Mouse (Mus musculus) liver, embryonic 11.5 days (tissue): ENCODE results near the gene Irgc1. TPM values are rescaled to one million over a fixed set of nuclear protein-coding genes. Genes with fewer than 3 reads are reported as not detected.

ENCODE experiments used
- ATAC-seq: fragments of 200-750 bp; cut with Nextera tagmentation; replicated peaks from 2 replicates; pipeline ENCODE4 v1.8.0; 2017; ENCODE audit warnings: moderate number of reproducible peaks, mild to moderate bottlenecking, moderate TSS enrichment, moderate library complexity; ENCODE audit not compliant: low FRiP score
- DNase-seq: peaks from one replicate; pipeline ENCODE4 v3.0.0-alpha.2; 2017; ENCODE audit warnings: low spot score
- H3K27ac ChIP-seq: fragments of 300-500 bp; sonication (generic); 2 replicates; pipeline ENCODE4 v1.5.1; 2014; ENCODE audit warnings: mild to moderate bottlenecking, low read depth, low read length, control low read depth
- H3K27me3 ChIP-seq: fragments of 300-500 bp; sonication (generic); replicated peaks from 2 replicates; pipeline ENCODE4 v1.6.1; 2014; ENCODE audit warnings: low read length, mixed read lengths; ENCODE audit not compliant: control insufficient read depth, insufficient read depth
- H3K36me3 ChIP-seq: fragments of 300-500 bp; sonication (generic); 2 replicates; pipeline ENCODE4 v1.6.1; 2014; ENCODE audit warnings: mild to moderate bottlenecking, low read length, moderate library complexity, mixed read lengths; ENCODE audit not compliant: control insufficient read depth, insufficient read depth
- H3K4me1 ChIP-seq: fragments of 300-500 bp; sonication (generic); replicated peaks from 2 replicates; pipeline ENCODE4 v1.6.1; 2014; ENCODE audit warnings: low read length, mixed read lengths; ENCODE audit not compliant: control insufficient read depth, insufficient read depth
- H3K4me2 ChIP-seq: fragments of 300-500 bp; sonication (generic); 2 replicates; pipeline ENCODE4 v1.6.1; 2014; ENCODE audit warnings: mild to moderate bottlenecking, control low read depth, moderate library complexity
- H3K4me3 ChIP-seq: fragments of 300-500 bp; sonication (generic); 2 replicates; pipeline ENCODE4 v1.5.1; 2014; ENCODE audit warnings: low read depth, low read length, control low read depth
- H3K9ac ChIP-seq: fragments of 300-500 bp; sonication (generic); 2 replicates; pipeline ENCODE4 v1.6.1; 2014; ENCODE audit warnings: low read depth, low read length, control low read depth
- H3K9me3 ChIP-seq: fragments of 300-500 bp; sonication (generic); 2 replicates; pipeline ENCODE4 v1.6.1; 2016; ENCODE audit warnings: low read length, inconsistent platforms, mixed read lengths; ENCODE audit not compliant: control insufficient read depth
- WGBS: fragments of 180-500 bp; shearing (Covaris S2); extraction: QIAGEN DNeasy Blood & Tissue Kit; methylation state at CpG from one replicate; pipeline ENCODE4 v1.1.7; 2014; 5-methylcytosine and 5-hydroxymethylcytosine counted together
- polyA plus RNA-seq: library from polyadenylated mRNA; unstranded; fragments of >200 nt; fragmentation: Nextera tagmentation; extraction: Ambion mirVana; gene quantifications from 2 replicates; pipeline ENCODE4 v1.2.1, GENCODE M21; 2014

The Irgc1 gene
- polyA plus RNA-seq, 1 experiment from 2014 or later, result not detected

- H3K9ac ChIP-seq, result no peak overlapping the region
- no peaks in the 10 kb centered on the region for H3K4me1 ChIP-seq
- H3K9me3 ChIP-seq, result no peaks in the 10 kb centered on the region
- ATAC-seq (no peak), DNase-seq (no peak)
- H3K36me3 ChIP-seq, result no peaks in the 10 kb centered on the region; the same call in 1 of the 2 replicates
- H3K27ac ChIP-seq, result no peak overlapping the region
- no peak overlapping the region for H3K4me3 ChIP-seq
- H3K4me2 ChIP-seq, result no peak overlapping the region
- 60% methylated on average over 21 of the region's 21 CpGs for WGBS
- H3K27me3 ChIP-seq, result peaks cover 12% of the 10 kb centered on the region
Observed at GRCm38 (mm10) chr7:24474811-24475506, 22.9 kb upstream of the Irgc1 start.

- H3K9ac ChIP-seq, result no peak overlapping the region
- H3K27me3 ChIP-seq, result peaks cover 5% of the 10 kb centered on the region
- DNase-seq (no peak), ATAC-seq (peak; percentile 54; the same call in 1 of the 2 replicates)
- peaks cover 2% of the 10 kb centered on the region for H3K36me3 ChIP-seq
- WGBS, result 56% methylated on average over 10 of the region's 10 CpGs
- H3K4me1 ChIP-seq, result no peaks in the 10 kb centered on the region
- H3K9me3 ChIP-seq, result no peaks in the 10 kb centered on the region
- H3K4me3 ChIP-seq, result no peak overlapping the region
- no peak overlapping the region for H3K4me2 ChIP-seq
- H3K27ac ChIP-seq, result no peak overlapping the region
Observed at GRCm38 (mm10) chr7:24473913-24474529, 21.9 kb upstream of the Irgc1 start.

- Histone ChIP-seq H3K4me3 (no peak overlapping the region), H3K4me2 (no peak overlapping the region), H3K27ac (no peak overlapping the region), H3K27me3 (no peaks in the 10 kb centered on the region), H3K36me3 (peaks cover 2% of the 10 kb centered on the region), H3K4me1 (no peaks in the 10 kb centered on the region), H3K9me3 (no peaks in the 10 kb centered on the region), H3K9ac (no peak overlapping the region)
- ATAC-seq (no peak), DNase-seq (no peak)
- 71% methylated on average over 7 of the region's 7 CpGs for WGBS
Observed at GRCm38 (mm10) chr7:24472937-24473336, 20.8 kb upstream of the Irgc1 start.

- H3K27me3 ChIP-seq, result no peaks in the 10 kb centered on the region
- no peak overlapping the region for H3K4me2 ChIP-seq
- no peak overlapping the region for H3K27ac ChIP-seq
- ATAC-seq (no peak), DNase-seq (no peak)
- H3K36me3 ChIP-seq, result peaks cover 2% of the 10 kb centered on the region
- H3K9me3 ChIP-seq, result no peaks in the 10 kb centered on the region
- no peak overlapping the region for H3K9ac ChIP-seq
- WGBS, result 80% methylated on average over 6 of the region's 6 CpGs
- H3K4me1 ChIP-seq, result no peaks in the 10 kb centered on the region
- no peak overlapping the region for H3K4me3 ChIP-seq
Observed at GRCm38 (mm10) chr7:24472442-24472841, 20.3 kb upstream of the Irgc1 start.

GRCm38 (mm10) chr7:24470356-24470755, 18.3 kb upstream of the Irgc1 start:
- no peak for ATAC-seq
- no peak overlapping the region for H3K27ac ChIP-seq
- H3K4me2 ChIP-seq, result no peak overlapping the region
- 90% methylated on average over 7 of the region's 7 CpGs for WGBS
- no peaks in the 10 kb centered on the region for H3K4me1 ChIP-seq
- H3K36me3 ChIP-seq, result peaks cover 2% of the 10 kb centered on the region
- DNase-seq, result no peak
- no peak overlapping the region for H3K9ac ChIP-seq
- H3K27me3 ChIP-seq, result no peaks in the 10 kb centered on the region
- no peak overlapping the region for H3K4me3 ChIP-seq
- no peaks in the 10 kb centered on the region for H3K9me3 ChIP-seq

GRCm38 (mm10) chr7:24469126-24469525, 17.0 kb upstream of the Irgc1 start:
- H3K27me3 ChIP-seq, result no peaks in the 10 kb centered on the region
- no peaks in the 10 kb centered on the region for H3K4me1 ChIP-seq
- peaks cover 2% of the 10 kb centered on the region for H3K36me3 ChIP-seq
- H3K4me3 ChIP-seq, result no peak overlapping the region
- no peak overlapping the region for H3K4me2 ChIP-seq
- ATAC-seq (no peak), DNase-seq (no peak)
- no peak overlapping the region for H3K27ac ChIP-seq
- 82% methylated on average over 3 of the region's 3 CpGs for WGBS
- no peaks in the 10 kb centered on the region for H3K9me3 ChIP-seq
- H3K9ac ChIP-seq, result no peak overlapping the region

GRCm38 (mm10) chr7:24467886-24468285, 15.8 kb upstream of the Irgc1 start:
- Histone ChIP-seq H3K4me1 (peaks cover under 1% of the 10 kb centered on the region; the same call in 1 of the 2 replicates), H3K9me3 (no peaks in the 10 kb centered on the region)

GRCm38 (mm10) chr7:24466835-24467234, 14.7 kb upstream of the Irgc1 start:
- no peak overlapping the region for H3K4me3 ChIP-seq
- no peak overlapping the region for H3K4me2 ChIP-seq
- DNase-seq (no peak), ATAC-seq (no peak)
- H3K9me3 ChIP-seq, result no peaks in the 10 kb centered on the region
- H3K36me3 ChIP-seq, result peaks cover 2% of the 10 kb centered on the region
- peaks cover 6% of the 10 kb centered on the region; the same call in 1 of the 2 replicates for H3K4me1 ChIP-seq
- no peaks in the 10 kb centered on the region for H3K27me3 ChIP-seq
- H3K9ac ChIP-seq, result no peak overlapping the region
- no peak overlapping the region for H3K27ac ChIP-seq
- 56% methylated on average over 6 of the region's 6 CpGs for WGBS

More at GRCm38 (mm10) chr7:24467886-24468285, 15.8 kb upstream of the Irgc1 start:
- H3K9ac ChIP-seq, result no peak overlapping the region
- WGBS, result 78% methylated on average over 5 of the region's 5 CpGs
- ATAC-seq (no peak), DNase-seq (no peak)
- no peak overlapping the region for H3K4me3 ChIP-seq
- no peak overlapping the region for H3K4me2 ChIP-seq
- peaks cover 2% of the 10 kb centered on the region for H3K36me3 ChIP-seq
- H3K27ac ChIP-seq, result no peak overlapping the region
- H3K27me3 ChIP-seq, result no peaks in the 10 kb centered on the region
